Mouse (Mus musculus) lung, postnatal 36 days (tissue): ENCODE data around the gene Slc22a3.
A peak's percentile ranks its signal among the peaks of the same experiment; 100 is the strongest.

ENCODE experiments used
- DNase-seq: peaks from one replicate; pipeline ENCODE4 v3.0.0; 2022; ENCODE audit warnings: mixed read lengths

Gene Slc22a3

GRCm38 (mm10) chr17:12396163-12396677 lies 111.3 kb downstream of the Slc22a3 start:
- no peak for DNase-seq

- DNase-seq: no peak
Observed at GRCm38 (mm10) chr17:12388239-12388638, 119.3 kb downstream of the Slc22a3 start.

- DNase-seq: no peak
Observed at GRCm38 (mm10) chr17:12387781-12388180, 119.7 kb downstream of the Slc22a3 start.

GRCm38 (mm10) chr17:12385049-12385794 lies 122.3 kb downstream of the Slc22a3 start:
- DNase-seq: no peak

GRCm38 (mm10) chr17:12382531-12382930 lies 125.0 kb downstream of the Slc22a3 start:
- DNase-seq: no peak

DNA sequence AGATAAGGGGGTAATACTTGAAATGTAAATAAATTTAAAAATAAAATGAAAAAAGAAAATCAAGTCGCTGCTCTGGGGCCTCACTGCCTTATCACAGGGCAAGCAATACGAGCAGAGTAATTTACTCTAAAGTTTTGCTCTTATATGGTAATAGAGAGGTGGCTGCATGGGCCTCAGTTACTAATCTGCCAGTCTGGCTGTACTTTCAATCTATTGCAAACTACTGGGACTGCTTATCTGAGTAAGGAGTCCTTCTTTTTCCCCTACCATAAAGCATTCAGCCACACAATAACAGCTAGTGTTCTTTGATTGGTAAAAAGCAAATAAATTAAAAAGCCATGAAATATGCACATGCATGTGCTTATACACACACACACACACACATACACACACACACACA lies 125.9 kb downstream of the Slc22a3 start:
- no peak for DNase-seq

DNA sequence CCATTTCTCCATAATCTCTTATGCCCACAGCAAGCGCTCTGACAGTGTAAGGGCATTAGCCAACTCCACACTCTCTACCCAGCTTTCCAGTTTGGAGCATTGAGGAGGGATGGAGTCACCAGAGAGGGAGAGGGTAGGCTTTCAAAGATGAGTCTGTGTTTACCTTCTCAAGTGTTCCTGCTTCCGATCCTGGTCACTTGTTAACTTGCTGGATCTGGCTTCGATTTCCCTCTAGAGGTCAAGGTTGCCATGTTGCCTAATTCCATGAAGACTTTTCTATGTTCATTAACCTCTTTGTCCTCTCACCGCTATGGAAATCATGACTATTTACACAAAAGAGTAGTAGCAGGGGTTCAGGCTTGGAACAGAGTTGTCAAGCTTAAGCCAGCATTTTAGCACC lies 127.2 kb downstream of the Slc22a3 start:
- DNase-seq: no peak

DNA sequence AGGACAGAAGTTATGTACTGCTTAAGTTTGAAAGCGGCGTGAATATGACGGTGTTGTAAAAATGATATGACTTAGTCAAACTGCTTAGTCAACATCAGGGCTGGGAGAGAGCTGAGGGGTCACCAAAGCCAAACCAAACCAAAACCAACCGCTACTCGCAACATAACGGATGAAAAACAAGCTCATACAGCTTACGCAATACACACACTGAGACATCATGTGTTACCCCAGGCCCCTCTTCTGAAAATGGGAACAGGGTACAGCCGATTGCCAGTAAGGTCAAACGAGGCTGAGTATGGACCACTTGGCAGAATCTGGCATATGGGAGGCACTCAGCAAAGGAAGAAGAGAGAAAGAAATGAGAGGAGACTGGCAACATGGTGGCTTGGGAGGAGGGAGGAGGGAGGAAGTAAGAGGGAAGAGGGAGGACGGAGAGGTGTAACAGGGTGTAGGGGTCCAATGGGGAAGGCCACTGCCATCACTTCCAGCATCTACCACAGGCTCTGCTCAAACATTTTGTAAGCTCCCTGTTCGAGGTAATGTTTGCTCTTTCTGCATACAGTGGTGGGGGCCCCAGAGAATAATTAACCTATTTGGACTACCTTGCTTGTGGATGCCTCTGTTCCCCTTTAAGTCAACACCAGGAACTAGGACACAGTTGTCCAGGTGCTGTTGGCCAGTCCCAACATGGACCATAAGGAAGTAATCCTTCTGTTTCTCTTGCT lies 129.4 kb downstream of the Slc22a3 start, which contains the start of gene Plg:
TSS of gene Plg (plus strand) at position 628 of the 725 bp plus-strand sequence.
- DNase-seq: no peak

DNA sequence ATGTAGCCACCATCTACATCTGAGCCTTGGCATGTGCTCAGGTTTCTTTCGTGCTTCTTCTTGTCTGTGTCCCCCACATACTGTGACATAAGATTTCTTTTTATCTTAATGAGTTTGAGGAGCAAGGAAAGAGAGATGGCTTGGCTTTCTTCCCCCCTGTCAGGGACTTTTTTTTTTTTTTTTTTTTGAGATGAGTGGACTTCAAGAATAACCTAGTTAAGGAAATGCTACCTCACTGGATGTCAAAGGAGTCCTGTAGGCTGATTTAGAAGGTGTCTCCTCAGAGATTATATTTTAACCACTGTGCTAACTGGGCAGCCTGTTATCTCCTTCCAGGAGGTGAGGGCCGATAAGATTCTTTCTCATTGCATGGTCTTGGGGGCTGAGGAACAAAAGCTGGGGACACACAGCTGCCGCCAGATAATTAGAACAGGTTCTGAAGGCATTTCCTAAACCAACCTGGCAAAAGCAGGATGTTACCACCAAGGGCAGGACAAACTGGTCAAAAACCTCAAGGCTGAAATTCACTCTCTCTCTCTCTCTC lies 133.8 kb downstream of the Slc22a3 start:
- DNase-seq: no peak

DNA sequence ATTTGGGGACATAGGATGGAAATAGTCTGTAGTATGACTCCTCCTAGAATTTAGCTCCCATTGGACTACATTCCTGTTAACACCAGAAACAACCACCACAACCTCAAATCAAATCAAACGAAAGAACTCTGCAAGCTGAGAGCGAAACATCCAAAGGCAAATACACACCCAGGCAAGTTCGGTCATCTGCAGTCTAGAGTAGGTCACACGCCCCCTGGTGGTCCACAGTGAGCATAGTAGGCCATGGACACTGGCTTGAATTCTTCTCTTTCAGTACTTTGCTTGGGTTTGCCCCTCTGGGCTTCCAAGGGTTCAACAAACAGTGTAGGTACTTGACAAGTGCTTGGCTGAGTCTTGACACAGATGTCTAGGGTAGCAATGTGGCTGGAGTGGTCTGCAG lies 135.5 kb downstream of the Slc22a3 start:
- peak; percentile 87 for DNase-seq

DNA sequence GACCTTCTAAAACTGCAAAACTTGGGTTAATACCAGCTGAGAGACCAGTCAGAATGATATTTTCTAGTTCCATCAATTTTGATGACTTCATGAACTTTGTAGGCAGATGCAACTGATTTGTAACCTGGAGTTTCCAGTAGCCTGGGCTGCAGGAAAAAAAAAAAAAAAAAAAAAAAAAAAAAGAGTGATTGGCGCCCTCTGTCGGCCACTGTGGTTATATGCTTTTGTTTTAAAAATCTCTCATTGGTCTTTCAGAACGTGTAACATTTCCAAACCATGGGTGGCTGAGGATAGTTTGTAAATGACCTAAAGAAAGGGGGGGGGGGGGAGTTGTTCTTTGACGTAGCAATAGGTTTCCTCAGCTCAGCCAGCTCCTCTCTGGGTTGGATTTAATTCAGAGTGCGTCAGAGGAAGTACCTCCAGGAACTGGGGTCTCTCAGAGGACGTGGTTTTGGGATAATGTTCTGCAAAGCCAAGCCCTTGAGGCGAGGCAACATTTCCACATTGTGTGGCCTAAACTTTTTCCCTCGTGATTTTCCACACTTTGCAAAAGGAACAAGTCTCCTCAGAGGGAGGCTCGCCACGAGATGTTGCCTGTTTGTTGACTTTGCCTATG lies 136.1 kb downstream of the Slc22a3 start:
- DNase-seq: peak; percentile 29

- no peak for DNase-seq
Observed at GRCm38 (mm10) chr17:12370289-12370688, 137.2 kb downstream of the Slc22a3 start.

GRCm38 (mm10) chr17:12369393-12369792 lies 138.1 kb downstream of the Slc22a3 start:
- no peak for DNase-seq
